Mouse (Mus musculus) mesoderm, embryonic 11.5 days (tissue): ENCODE measurements around the gene Med7.
"Not testable (repeated sequence)": the region's sequence is repeated elsewhere in the genome, so short reads cannot be mapped to it uniquely, and the experiment has no call there.

Experiments used
- DNase-seq: peaks from one replicate; pipeline ENCODE4 v3.0.0-alpha.2; 2012; ENCODE audit warnings: low read depth, low spot score

The Med7 gene

DNA sequence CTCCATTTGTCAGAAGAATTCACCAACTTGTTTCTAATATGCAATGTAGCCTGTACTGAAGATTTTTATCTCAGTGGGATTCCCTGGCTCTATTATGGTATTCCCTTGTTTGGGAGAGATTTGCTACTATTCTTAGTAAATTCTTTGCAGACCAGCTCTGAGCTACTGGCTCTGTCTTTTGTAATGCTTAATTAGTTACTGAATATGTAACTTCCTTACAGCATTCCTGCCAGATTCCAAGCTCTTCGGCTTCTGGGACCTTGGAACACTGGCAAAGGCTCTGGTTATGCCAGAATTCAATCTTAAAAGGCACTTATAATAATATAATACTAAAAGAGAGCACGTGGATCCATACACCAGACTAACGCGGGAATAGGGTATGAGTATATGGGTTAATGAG is 8.6 kb upstream of the Med7 start:
- not testable (repeated sequence) for DNase-seq

DNA sequence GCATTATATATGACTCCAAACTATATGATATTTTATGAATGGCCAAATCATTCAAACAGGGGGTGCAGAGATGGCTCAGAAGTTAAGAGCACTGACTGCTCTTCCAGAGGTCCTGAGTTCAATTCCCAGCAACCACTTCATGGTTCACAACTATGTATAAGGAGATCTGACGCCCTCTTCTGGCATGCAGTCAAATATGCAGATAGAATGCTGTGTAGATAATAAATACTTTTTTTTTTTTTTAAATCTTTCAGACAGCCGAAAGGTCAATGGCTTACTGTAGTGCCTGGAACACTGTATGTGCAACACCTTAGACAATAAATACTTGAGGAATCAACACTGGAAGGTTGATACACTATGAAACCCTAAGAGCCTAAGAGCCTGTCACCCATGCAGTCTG is 6.6 kb upstream of the Med7 start:
- no peak for DNase-seq

DNA sequence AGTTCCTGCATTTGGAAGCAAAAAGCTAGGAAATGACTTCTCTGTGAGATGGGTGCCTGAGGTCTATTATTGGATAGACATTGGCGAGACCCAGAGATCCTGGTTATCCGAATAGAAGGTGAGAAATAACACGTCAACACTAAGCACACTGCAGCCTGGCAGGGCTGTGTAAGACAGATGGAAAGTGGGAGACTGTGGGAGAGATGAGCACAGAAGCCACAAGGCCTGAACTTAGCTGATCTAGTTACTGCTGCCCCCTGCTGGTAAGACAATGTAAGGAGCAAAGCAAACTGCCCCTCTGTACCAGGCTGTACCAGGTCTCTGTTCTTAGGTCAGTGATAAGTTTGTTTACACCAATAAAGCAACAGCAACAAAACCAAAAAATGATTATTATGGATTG is 5.6 kb upstream of the Med7 start:
- peak; percentile 87 for DNase-seq

GRCm38 (mm10) chr11:46435363-46435762 is 1.4 kb upstream of the Med7 start:
- no peak for DNase-seq

DNA sequence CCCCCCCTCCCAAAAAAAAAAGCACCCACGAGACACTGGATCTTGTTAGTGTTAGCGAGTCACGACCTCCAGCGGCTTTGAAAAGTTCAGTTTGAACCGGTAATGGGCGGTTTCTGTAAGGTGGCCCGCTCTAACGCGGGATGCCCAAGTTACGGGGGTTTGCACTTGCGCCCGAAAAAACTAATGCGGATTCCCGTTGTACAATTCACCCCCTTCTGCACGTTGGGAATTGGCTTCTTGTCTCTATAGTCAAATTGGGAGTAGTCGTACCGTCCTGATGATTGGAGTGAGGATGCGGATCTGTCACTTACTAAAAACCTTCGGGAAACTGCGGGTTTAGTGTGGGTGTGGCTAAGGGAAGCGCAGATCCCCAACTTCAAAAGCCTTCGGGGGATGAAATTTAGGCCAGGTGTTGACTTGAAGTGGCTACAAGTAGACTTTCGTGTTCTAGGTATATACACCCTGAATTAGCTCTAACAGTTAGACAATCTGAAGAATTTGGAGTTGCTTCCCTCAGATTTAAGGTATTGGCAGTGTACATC is 805 bp downstream of the Med7 start:
- DNase-seq: peak; percentile 75

DNA sequence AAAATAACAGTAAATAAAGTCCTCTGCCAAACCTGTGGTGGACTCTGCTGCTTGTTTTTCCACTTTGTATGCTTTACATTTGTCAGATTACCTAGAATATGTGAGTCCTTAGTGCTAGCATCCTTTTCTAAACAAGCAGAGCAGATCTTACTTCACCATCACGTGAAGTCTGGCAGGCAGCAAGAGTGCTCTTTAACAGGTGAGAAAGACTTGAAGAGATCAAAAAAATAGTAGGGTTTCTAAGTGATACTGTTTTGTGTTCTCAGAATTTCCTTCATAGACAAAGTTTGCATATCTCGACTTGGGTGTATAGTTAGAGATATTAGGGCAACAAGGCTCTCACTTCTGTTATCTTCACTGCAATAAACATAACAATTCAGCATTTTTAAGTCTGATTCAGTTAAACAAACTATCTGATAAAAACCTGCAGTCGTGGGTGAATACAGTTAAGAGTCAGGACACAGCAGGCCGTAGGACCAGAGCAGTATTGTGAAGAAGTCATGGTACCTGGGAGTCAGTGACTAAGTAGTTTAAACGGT is 2.3 kb downstream of the Med7 start:
- DNase-seq: no peak

GRCm38 (mm10) chr11:46441774-46442173 is 5.0 kb downstream of the Med7 start:
- DNase-seq: no peak

DNA sequence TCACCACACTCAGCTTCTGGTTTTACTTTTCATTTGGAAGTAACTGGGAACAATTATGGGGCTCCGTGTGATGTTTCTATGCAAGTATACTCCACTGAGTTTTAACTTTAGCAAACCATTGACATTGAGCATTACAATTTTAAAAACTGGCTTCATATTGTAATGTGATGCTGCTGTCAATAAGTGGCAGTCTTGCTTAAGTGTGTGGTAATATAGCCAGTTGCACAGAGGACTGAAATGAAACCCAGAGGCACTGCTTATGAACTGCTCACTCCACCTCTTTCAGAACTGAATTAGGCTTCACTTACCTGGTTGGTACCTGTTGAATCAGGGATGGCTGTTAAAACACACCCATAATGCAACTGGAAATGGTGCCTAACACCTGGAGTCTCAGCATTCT is 6.4 kb downstream of the Med7 start:
- no peak for DNase-seq

DNA sequence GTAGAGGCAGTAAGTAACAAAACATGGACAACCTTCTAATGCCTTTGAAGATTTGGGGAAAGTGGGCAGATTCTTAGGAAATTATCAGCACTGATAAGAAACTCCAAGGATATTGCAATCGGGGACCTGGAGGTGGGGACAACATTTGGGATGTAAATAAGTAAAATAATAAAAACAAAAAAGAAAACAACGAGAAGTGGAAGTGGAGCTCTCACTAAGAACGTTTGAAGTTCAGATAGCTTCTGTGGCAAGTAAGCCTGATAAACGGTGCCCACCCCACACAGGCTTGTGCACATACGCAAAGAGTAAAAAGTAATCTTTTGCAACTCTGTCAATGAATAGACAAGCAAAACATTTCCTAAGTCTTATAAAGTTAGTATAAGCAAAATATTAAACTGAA is 7.3 kb downstream of the Med7 start:
- DNase-seq: no peak

DNA sequence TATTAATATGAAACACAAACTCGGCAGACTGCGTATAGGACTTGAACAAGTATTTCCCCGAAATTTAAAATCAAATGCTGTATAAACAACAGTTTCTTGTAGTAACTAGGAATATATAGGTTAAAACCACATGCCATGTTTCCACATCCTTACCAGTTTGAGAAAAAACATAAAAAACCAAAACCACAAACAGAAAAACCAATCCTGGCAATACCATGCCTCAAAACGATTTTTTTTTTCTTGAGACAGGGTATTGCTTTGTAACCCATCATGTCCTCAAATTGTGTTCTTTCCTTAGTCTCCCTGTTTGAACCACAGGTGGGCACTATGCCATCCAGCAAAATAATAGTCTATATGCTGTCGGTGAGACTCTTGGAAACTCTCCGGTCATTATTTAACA is 9.4 kb downstream of the Med7 start:
- no peak for DNase-seq

GRCm38 (mm10) chr11:46447644-46448484 is 11.1 kb downstream of the Med7 start:
- DNase-seq: no peak

GRCm38 (mm10) chr11:46449461-46450080 is 12.8 kb downstream of the Med7 start:
- DNase-seq: no peak

GRCm38 (mm10) chr11:46454453-46455045 is 17.8 kb downstream of the Med7 start, which contains the start of gene Havcr2:
Gene Havcr2 (plus strand): TSS chr11:46454935.
- no peak for DNase-seq

DNA sequence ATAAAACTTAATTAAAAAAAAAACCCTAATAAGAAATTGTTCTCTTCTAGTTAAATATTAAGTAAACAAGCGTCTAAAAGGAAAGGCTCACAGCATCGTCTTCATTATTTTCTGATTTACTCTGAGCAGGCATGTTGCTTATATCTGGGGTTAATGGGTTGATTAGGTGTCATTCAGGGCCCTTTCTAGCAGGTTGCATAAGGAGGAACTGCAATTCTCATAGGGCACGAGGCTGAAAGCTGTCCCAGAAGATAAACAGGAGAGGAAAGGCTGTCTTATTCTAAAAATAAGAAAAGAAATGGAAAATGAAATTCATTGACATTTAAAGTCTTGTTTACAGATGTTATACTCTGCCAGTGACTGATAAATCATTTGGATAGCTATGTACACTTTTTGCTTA is 23.2 kb downstream of the Med7 start:
- DNase-seq: no peak

DNA sequence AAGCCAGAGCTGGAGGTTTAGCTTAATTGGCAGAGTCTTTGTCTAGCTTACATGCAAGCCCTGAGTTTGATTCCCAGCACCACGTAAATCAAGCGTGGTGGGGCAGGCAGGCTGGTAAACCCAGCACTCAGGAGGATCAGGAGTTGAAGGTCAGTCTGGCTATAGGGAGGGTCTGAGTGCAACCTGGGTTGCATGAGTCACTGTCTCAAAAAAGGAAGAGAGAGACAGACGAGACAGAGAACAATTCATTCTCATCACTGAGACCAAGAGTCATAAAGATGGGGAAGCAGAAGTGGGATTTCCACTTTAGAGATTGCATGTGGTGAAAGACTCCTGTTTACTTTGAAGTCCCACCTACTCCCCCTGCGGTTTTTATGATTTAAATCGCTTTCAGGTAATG is 24.6 kb downstream of the Med7 start:
- DNase-seq: no peak

GRCm38 (mm10) chr11:46461931-46462330 is 25.2 kb downstream of the Med7 start:
- DNase-seq: no peak

DNA sequence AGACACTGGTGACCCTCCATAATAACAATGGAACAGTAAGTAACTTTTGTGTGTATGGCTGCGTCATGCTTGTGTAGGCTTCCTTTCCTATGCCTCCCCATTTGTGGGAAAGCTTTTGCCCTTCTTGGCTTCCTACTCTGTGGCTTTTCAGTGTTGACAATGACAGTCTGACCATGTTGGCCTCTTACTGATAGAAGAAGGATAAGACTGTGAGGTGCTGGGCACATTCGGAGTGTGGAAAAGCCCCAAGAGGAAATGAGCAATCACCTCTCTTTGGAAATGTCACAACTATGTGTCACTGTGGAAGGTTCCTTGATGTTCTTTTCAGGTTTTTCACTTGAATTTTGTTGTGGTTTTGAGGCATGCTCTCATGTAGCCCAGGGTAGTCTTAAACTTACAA is 30.2 kb downstream of the Med7 start:
- no peak for DNase-seq

DNA sequence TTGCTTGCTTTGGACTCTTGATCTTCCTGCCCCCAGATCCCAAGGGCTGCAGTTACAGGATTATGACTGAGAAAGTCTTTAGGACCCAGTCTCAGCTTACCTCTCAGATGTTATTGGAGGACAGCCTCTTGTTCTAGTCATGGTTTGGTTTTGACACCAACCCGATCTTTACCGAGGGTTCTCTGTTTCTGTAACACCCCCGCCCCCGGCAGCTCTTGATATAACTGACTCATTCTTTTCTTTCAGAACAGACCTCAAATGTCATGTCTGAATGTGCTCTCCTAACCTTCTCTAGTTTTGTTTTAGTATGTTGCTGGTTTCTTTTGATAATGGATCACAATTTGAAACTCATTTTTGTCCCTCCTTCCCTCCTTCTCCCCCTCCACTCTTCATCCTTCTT is 37.5 kb downstream of the Med7 start:
- DNase-seq: no peak

DNA sequence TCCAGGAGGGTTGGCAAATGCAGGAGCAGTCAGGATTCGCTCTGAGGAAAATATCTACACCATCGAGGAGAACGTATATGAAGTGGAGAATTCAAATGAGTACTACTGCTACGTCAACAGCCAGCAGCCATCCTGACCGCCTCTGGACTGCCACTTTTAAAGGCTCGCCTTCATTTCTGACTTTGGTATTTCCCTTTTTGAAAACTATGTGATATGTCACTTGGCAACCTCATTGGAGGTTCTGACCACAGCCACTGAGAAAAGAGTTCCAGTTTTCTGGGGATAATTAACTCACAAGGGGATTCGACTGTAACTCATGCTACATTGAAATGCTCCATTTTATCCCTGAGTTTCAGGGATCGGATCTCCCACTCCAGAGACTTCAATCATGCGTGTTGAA is 42.6 kb downstream of the Med7 start:
- DNase-seq: no peak

DNA sequence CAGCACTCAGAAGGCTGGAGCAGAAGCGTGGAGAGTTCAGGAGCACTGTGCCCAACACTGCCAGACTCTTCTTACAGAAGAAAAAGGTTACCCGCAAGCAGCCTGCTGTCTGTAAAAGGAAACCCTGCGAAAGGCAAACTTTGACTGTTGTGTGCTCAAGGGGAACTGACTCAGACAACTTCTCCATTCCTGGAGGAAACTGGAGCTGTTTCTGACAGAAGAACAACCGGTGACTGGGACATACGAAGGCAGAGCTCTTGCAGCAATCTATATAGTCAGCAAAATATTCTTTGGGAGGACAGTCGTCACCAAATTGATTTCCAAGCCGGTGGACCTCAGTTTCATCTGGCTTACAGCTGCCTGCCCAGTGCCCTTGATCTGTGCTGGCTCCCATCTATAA is 43.8 kb downstream of the Med7 start:
- no peak for DNase-seq

DNA sequence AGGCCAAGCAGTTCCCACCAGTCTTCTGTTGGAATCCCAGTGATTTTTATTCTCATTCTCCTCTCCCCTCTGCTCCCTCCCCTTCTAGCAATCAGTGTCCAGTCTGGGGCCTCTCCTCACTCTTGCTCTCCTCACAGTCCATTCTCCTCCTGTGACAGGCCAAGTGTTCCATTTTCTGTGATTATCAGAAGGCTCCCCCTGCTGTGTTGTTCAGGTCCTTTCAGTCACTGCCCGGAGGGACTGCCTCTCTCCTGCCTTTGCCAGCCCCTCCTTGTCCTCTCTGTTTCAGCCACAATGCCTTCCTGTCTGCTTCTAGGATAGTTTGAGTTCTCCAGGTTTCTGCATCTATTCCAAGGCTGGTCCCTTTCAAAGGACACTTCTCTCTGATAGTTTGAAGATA is 51.5 kb downstream of the Med7 start:
- no peak for DNase-seq

- no peak for DNase-seq
Measured at GRCm38 (mm10) chr11:46488650-46489049, 51.9 kb downstream of the Med7 start.
